Mouse (Mus musculus) left cerebral cortex, postnatal 14 days (tissue): Measurements from ENCODE around the gene Hjurp. TPM values are rescaled to one million over a fixed set of nuclear protein-coding genes. Genes with fewer than 3 reads are reported as not detected.
A peak's percentile ranks its signal among the peaks of the same experiment; 100 is the strongest.

Experiments
- DNase-seq, 2 experiments: peaks; one replicate each; pipeline ENCODE4 v3.0.0; 2021 to 2022; ENCODE audit warnings: low spot score in 2 of 2, mixed read lengths in 1 of 2
- intact Hi-C: fragments of 180-260 bp; cut with DNase I; formaldehyde crosslinking; loops from one replicate; pipeline ENCODE4 v1.15.1; 2025
- total RNA-seq, 2 experiments: library from RNA; stranded (reverse); gene quantifications; 2 replicates each; pipeline ENCODE4 v1.2.3; 2021

The Hjurp gene
- total RNA-seq, 2 experiments from 2014 or later: 36.8 to 38.3 TPM

DNA sequence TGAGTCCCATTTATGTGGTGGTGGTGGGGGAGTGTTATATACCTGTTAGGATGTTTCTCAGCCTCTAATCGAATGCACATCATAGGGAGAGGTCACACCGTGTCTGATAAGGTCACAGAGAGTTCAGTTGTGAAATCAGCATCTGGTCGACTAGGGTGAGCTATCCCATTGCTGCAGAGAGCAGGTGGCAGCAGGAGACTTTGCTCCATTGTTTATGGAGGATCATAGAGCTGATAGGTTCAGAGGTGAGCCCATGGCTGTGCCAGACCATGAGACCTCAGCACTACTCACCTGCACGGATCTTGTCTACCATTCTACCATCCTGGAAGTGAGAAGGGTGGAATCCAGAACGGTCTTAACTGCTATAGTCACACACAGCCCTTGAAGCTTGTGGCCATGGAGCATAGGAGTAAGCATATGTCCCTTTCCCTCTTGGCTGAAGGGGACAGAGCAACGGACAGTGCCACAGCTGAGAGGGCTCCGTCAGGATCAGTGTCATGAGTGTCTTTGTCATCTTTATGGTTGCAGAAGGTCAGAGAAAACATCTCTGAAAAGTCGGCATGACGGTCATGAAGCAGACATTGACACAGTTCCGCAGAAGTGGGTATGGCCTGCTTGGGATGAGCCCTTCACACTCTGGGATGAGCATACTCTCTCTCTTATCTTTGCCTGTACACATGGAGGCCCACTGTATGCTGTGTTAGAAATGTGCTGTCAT lies 7.0 kb upstream of the Hjurp start:
- no peak for DNase-seq
- intact Hi-C loops: no loop called here

DNA sequence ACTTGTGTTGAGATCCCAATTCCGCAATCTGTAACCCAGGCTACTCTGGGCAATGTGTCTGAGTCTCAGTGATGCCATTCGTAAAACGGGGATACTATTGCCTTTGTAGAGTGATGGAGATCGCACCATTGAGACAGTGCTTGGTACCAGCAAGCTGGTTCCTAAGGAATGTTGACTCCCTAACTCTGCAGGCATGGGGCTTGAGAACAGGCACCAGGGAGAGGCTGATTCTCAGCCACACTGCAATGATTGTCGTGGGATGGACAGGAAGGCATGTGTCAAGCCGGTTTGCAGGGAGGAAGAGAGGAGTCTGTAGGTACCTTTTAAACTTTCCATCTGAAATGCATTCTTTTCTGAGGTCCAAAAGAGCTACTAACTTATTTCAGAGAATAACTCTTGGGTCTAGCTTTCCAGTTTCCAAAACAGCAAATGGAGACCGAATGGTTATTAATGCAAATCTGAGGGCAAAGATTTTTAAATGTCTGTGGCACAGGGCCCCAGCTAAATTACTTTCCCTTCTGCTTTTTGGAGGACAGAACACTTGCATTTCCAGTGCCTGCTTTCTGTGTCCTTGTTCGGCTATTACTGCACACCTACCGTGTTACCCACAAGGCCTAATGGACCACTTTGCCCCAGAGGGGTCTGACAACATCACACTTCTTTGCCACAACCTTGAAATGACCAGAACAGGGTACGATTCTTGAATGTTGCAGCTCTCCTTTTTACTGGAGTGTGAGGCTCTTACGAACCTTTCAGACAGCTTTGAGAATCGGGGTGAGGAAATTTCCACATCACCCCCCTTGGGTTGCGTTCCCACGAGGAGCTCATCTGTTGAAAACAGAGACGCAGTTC lies 6.2 kb upstream of the Hjurp start:
- no peak for DNase-seq
- intact Hi-C loops: no loop called here

DNA sequence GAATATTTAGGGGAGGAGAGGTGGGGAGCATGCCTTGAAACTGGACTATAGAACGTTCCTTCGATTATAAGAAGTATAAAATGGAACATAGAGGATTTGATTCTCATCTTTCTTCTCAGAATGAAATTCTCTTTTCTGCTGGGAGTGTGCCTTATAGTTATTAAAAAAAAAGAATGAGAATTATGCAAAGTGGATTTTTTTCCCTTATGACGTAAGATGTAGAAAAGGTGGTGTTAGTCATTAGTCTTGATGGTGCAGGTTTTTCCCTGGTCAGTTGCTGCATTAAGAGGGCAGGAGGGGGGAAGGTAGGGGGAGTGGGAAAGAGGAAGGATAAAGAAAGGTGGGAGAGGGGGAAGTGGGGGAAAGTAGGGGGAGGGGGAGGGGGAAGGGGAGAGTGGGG lies 4.9 kb upstream of the Hjurp start:
- no peak for DNase-seq
- intact Hi-C loops: no loop called here

DNA sequence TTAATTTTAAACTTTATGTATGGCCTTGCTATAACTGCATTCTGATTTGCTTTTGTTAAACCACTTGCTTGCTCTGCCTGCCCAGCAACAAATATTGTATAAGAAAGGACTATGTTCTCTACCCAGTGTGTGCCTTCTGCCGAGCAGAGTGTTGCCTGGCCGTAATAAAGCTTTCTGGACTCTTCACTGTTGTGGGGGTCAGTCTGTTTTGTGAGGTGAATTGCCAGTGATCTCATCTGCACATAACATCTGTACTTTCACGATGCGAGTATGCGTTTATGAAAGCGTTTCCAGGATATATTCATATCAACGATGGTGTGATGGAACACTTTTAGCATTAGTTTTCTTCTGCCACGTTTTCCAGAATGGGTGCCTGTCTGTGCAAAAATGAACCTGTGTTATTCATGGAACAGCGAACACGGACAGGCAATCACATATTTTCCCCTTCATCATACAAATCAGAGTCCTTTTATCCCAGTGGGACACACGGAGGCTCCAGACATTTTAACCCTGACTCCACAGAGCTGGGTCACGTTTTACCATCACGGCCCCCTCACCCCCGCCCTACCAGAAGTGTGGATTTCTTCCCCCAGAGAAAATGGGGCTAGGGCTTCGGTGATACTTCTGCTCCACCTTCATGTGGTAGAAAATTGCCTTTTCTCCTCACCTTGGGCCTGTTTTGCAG lies 2.7 kb upstream of the Hjurp start:
- no peak for DNase-seq
- intact Hi-C loops: loop anchor here (2.0 kb wide), 1 partner anchor 19 kb away; no protein-coding TSS in a partner anchor

DNA sequence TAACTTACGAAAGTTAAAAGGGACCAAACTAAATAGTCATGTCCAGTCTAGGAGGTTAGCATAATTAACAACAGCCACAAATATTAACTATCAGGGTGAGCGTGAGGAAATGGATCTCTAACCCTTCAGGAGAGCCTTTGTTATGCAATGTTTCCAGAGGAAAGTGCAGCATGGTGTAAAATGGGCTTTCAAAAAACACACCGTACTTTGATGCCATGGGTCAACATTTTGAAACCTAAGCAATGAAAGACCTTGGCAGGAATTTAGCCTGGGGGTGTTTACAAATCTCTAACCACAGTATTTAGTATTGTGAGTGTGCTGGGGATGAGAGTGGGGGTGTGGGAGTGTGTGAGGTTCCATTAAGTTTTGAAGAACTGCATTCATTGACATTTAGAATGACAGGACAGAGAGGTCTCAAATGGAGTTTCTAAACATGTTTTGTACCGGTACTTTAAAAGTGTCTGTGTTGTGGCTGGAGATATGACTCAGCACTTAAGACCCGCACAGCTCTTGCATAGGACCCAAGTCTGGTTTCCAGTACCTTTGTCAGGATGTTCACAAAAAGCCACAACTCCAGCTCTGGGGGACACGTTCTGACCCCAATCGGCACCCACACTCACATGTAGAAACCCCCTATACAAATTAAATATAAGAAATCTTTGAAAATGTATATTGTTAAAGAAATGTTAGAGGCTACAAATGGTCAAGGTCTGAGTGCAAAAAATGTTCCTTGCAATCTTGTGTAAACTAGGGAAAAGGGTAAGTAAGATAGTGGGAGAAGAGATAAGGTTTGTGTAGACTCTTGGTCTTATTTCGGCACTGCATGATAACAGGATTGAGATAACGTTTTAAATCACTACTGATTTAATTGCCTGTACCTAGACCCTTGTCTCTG lies 1.9 kb upstream of the Hjurp start:
- DNase-seq: no peak
- intact Hi-C loops: loop anchor here (2.0 kb wide), 1 partner anchor 19 kb away; no protein-coding TSS in a partner anchor

DNA sequence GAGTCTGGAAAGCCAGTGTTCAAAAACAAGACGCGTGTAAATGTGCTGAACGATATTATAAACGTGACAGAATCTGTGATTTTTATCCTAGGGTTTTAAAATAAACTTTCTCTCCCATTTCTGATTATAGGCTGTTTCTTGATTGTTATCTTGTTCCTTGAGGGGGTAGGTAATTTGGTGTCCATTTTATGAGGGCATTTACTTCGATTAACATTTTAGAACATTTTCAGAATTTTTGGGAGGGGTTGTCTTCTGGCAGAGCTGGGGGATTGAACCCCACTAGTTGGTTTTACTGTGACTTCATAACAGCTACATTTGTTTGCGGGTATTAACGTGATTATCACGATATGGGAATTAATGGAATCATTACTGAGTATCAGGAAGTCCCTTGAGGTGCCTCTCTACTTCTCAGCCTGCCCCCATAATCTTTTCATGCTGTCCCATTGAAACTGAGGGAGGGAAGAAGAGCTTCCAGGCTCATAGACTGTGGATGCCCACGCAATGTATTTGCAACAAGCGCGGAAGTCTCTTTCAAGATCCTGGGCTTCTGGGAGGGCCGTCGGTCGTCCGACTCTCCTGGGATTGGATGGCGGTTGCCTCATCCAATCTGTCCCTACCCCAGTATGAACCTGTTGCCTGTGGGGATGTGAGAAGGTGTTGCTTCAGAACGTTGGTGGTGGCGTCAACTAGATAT lies 532 bp upstream of the Hjurp start:
- DNase-seq: peak in 1 of 2 experiments; percentile 59
- intact Hi-C loops: no loop called here

DNA sequence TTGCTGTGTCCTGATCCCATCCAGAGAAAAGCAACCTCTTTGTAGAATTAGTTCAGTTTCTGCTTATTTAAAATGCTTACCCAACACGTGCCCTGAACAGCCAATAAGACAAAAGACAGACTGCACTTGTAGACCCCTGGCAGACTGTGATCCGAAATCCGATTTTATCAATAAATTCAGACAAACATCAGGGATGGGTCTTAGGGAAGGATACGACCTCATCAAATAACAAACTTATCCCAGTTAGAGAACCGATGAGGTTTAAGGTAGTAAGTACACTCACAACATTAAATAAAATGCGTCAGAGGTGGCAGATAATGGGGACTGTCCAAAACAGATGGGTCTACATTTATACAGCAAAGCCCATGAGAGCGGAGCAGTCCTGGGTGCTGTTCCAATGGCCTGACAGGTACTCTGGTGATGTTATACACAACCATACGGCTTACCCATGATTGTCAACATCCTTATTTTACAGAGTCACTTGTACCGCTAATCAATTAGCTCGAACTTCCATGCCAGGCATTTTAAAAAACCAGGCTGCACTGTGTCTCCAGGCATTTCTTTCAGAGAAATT lies 822 bp downstream of the Hjurp start:
- no peak for DNase-seq
- intact Hi-C loops: no loop called here

DNA sequence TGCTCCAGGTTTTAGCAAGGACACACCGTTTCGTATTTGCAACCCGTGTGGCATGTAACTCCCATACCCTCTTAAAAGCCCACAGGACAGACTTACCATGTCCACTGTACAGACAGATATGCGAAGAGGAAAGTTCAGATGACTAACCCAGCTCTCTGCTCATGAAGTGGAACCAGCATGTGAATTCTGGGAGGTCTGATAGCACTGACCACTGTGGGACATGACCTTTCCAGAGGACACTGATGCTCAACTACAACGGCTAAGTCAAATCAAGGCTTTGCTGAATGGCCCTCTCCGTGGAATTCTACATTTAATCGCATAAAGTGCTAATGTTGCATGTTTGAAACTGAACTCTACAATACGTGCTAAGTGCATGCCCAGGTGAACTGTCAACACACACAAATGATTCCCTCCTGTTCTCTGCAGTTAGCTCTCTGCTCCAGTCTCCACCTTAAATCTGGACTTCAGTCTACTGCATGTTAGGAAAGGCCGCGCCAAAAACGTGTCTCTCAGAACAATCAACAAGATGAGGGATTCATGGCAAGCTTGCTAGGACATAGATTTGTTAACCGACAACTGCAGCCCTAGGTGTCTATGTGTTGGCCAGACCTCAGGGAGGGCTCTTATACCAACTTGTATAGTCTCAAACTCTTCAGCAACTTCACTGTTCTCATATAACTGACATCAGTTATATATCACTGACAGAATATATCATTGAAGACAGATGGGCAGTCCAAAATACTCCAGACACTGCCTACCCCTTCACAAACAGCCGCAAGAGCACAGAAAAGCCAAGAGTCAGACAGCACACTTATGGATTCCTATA lies 1.5 kb downstream of the Hjurp start:
- peak in 1 of 2 experiments; percentile 9 for DNase-seq

DNA sequence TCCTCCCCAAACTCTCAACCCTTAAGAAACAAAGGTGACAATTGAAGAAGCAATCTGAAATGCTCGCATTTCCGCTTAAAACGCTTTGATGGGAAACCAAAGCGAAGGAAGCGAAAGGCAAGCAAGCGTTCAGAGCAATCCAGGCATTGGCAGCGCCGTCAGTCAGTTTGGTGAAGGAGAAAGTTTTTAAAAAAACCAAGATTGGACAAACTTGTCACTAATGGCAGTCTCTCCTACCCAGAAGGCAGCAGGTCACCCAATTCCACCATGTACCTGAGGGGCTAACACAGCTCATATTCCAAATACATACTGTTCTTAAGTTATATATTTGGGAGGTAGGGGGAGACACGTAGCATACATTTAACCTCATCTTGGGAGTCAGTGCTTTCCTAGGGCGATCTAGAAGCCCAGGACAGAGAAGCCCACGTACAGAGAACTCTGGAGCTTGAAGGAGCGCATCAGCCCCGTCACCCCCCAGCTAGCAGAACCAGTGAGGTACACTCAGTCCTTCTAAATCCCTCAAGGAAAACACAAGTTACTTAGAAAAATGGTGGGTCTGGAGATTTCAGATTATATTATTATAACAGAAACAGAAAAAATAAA lies 2.3 kb downstream of the Hjurp start:
- DNase-seq: peak in 1 of 2 experiments; percentile 3
- intact Hi-C loops: no loop called here

More for the DNA sequence above, 1.5 kb downstream of the Hjurp start:
- intact Hi-C loops: no loop called here

DNA sequence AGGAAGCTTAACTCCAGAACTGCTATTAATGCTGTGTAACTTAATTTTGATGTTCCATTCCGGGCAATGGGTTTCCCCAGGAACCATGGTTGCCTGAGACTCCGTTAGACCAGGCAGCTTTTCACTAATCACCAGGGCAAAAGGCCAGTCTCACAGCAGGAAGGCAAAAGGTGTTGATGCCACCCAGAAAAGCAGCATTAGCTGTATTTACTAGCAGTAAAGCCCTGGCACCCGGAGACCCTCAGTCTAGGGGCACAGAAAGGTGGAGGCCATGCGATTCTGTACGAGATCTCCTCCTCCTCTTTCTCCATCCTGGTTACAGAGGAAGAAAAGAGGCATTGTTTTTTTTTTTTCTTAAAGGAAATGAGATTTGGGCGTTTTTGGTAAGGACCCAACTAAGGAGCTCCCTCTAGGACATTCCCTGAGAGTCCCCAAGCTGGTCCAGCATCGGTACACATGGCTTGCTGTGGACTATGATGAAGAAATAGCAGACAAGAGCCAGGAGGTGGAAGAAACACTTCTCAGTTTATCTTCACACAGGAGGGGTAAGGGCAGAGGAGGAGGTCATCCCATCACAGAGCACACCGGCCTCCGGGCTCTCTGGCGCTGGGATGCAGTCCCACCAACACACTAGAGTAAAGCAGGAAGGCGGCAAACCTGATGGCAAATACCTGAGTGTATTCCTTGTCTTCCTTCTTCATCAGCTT lies 2.9 kb downstream of the Hjurp start:
- intact Hi-C loops: no loop called here
- peak in 1 of 2 experiments; percentile 17 for DNase-seq

DNA sequence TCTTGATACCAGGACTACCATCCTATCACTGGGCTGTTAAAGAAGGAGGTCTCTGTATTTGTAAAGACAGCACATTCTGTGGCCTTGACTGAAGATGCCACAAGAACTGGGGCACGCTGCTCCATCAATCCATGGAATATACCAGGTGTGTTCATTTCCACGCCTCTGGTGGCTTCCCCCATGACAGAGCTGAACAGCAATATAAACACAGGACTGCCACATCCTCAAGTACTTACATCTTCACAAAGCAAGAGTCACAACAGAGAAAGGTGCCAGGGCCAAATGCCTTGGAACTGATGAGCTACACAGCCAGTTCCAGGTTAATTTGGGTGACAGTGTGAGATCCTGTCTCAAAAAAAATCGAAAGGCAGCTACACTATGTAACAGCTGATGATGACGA lies 3.6 kb downstream of the Hjurp start:
- intact Hi-C loops: no loop called here
- DNase-seq: peak in 1 of 2 experiments; percentile 3

DNA sequence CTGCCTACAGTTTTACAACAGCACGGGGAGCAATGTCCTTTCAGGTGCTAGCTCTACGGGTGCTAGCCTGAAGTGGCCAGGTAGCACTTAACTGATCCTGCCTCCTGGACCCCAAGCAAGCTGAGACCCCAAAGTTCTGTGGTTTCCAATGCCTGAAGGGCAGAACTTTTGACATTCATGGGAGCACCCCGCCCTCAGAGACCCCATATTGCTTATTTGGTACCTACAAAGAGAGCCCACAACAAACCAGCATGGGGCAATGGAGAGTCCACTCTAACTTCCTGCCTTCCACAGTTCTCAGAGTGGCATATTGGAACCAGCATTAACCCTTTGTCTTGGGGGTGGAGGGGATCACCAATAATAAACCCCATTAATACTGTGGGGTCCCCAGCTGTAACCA lies 4.1 kb downstream of the Hjurp start:
- peak in 1 of 2 experiments; percentile 19 for DNase-seq

DNA sequence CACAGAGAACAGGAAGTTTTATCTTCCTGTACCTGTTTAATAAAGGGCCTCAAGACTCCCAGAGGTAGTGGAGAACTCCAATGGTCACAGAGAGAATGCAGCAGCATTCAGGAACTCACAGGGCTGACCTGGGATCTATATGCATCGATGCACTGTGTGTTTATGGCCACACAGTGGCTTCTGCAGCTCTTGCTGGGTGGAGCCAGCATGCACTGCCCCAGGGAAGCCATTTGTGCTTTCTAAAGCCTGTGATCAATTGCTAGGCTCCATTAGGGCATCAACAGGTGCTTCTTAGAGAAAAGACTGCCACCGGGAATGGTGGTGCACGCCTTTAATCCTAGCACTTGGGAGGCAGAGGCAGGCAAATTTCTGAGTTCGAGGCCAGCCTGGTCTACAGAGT lies 4.6 kb downstream of the Hjurp start:
- DNase-seq: no peak
- intact Hi-C loops: no loop called here

More for the DNA sequence above, 4.1 kb downstream of the Hjurp start:
- intact Hi-C loops: no loop called here

DNA sequence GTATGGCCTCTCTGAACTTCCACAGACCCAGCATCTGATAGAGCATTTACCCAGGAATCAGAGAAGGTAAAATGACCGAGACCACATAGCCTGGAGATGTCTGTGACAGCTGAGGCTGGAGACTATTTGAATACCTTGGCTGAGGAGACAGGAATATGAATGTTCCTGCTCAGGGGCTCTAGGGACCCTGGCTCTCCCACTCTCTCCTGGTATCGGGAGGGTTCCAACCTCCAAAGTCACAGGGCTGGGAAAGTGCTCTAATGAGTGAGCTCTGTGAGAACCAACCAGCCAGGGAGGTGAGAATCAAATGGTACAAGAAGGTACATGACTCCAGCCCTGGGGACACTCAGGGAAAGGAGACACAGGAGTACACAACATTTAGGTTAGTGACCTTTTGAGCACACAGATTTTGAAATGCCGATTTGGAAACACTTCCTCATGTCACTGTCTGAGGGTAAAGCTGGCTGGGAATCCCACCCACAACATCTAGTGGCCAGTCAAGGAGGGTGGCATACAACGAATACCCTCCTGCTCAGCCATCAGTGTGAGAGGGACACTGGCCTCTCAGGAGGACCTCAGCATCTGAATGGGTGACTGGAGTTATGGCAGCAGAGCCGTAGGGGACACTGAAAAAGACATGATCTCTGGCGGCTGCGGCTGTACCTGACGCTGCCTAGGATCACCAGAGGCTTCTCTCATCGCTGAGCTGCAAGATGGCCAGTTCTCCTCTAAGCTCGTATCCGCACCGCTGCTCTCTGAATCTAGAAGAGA lies 7.7 kb downstream of the Hjurp start:
- DNase-seq: no peak
- intact Hi-C loops: no loop called here

DNA sequence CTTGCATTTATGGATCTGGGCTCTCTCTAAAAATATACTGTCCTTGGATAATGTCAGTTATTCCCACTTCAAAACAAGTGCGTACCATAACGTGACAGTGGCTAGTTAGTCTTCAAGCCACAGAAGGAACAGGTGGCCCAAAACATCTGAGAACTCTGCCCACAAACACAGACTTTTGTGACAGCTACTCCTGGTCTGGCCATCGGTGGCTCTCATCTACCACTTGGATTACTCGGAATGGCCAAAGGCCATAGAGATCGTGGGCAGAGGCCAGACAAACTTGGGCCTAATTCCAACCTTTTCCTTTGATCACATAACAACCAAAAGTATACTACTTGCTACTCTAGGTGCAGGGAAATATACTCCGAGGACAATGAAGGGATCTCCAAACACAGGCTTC lies 9.4 kb downstream of the Hjurp start:
- intact Hi-C loops: no loop called here
- DNase-seq: no peak

DNA sequence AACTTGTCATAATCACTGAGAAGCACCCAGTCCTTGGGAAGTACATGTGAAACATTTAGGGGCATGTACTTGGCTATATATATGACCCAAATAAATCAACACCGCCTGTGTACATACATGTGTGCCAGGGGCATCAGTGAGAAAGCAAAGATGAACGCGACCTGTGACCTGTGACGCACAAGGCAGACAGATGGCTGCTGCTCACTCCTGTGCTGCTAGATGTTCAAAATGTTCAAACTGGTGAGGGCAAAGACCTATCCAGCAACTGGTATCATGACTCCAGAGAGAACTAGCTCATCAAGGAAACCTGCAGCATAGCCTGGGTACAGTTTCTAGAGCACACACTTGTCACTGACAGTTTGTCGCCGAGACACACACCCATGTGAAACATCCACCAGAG lies 9.9 kb downstream of the Hjurp start:
- no peak for DNase-seq
- intact Hi-C loops: no loop called here
